Comparison of ENCODE assay signal across 8 mouse cellular contexts in genomic region chr8:120407701-120408240, GRCm38 (mm10).
DNase-seq lines count a peak whose midpoint lies in the region; ATAC-seq and TF ChIP-seq lines count a peak whose summit lies in the region.

No protein-coding gene starts in this region.

- TF ChIP-seq EP300 in lung, postnatal 0 days (IDR thresholded peaks at IDR 0.05), result no peak

- no peak overlapping the region; the same call in 1 of the 2 replicates for H3K4me3 ChIP-seq in G1E (ENCODE audit: low read depth, low read length)
- H3K4me3 ChIP-seq in intestine, postnatal 0 days (ENCODE audit: low read depth, low read length), result no peak overlapping the region
- no peak overlapping the region for H3K4me3 ChIP-seq in lung, postnatal 0 days (ENCODE audit: low read depth, low read length)

- H3K36me3 ChIP-seq in G1E (replicated peaks), result no peaks in the 10 kb centered on the region
- no peaks in the 10 kb centered on the region for H3K36me3 ChIP-seq in intestine, postnatal 0 days (ENCODE audit: control insufficient read depth, insufficient read depth)
- no peaks in the 10 kb centered on the region for H3K36me3 ChIP-seq in lung, postnatal 0 days (ENCODE audit: insufficient read depth, low read length)

- no peak overlapping the region for H3K27ac ChIP-seq in intestine, postnatal 0 days (ENCODE audit: low read depth, low read length)
- no peak overlapping the region for H3K27ac ChIP-seq in lung, postnatal 0 days (ENCODE audit: low read length)

- no peaks in the 10 kb centered on the region for H3K9me3 ChIP-seq in G1E (replicated peaks)
- H3K9me3 ChIP-seq in intestine, postnatal 0 days (ENCODE audit: control insufficient read depth), result no peaks in the 10 kb centered on the region
- no peaks in the 10 kb centered on the region for H3K9me3 ChIP-seq in lung, postnatal 0 days (ENCODE audit: low read length)

- ATAC-seq in G1E (ENCODE audit: extremely low read depth, insufficient number of reproducible peaks, low FRiP score, poor library complexity, severe bottlenecking), result no peak
- ATAC-seq in intestine, postnatal 0 days, result 0 out of 2 replicates have a peak, but pooled peaks have one; percentile 25
- peak; percentile 82 for ATAC-seq in lung, postnatal 0 days
- no peak for ATAC-seq in inflammation-experienced regulatory T-cells, adult 6 months

- H3K27me3 ChIP-seq in G1E (ENCODE audit: insufficient read depth, low read length), result peaks cover 98% of the 10 kb centered on the region
- no peaks in the 10 kb centered on the region for H3K27me3 ChIP-seq in intestine, postnatal 0 days (replicated peaks; ENCODE audit: control insufficient read depth, insufficient read depth, low read length)
- no peaks in the 10 kb centered on the region for H3K27me3 ChIP-seq in lung, postnatal 0 days (replicated peaks; ENCODE audit: insufficient read depth, low read length)

- DNase-seq in G1E (ENCODE audit: low spot score), result peak; percentile 46
- DNase-seq in c-Kit-positive CD71-positive TER-119-positive erythroid progenitor cells, embryonic 14.5 days (ENCODE audit: low spot score), result peak; percentile 53
- peak; percentile 96 for DNase-seq in heart, adult 11 months
- DNase-seq in lung, postnatal 0 days (ENCODE audit: low spot score), result peak; percentile 75
- DNase-seq in spleen, adult 12 weeks (ENCODE audit: low spot score), result peak; percentile 43
- no peak for DNase-seq in ovary, adult 18-20 months (ENCODE audit: low spot score)

- 13% methylated on average over 9 of the region's 9 CpGs for WGBS in intestine, postnatal 0 days
- 13% methylated on average over 9 of the region's 9 CpGs for WGBS in lung, postnatal 0 days

- no peak overlapping the region for H3K4me2 ChIP-seq in intestine, postnatal 0 days (replicated peaks; ENCODE audit: low read depth)
- no peak overlapping the region for H3K4me2 ChIP-seq in lung, postnatal 0 days (replicated peaks; ENCODE audit: low read depth, low read length)

- peak; percentile 12; the same call in 1 of the 2 replicates for TF ChIP-seq CTCF in G1E (IDR thresholded peaks at IDR 0.05; ENCODE audit: low read depth, low read length)
- TF ChIP-seq CTCF in intestine, postnatal 0 days (IDR thresholded peaks at IDR 0.05; ENCODE audit: low read depth), result peak; percentile 89
- peak; percentile 79 for TF ChIP-seq CTCF in lung, postnatal 0 days (IDR thresholded peaks at IDR 0.05)

- H3K9ac ChIP-seq in intestine, postnatal 0 days (ENCODE audit: low read depth, low read length), result no peak overlapping the region
- H3K9ac ChIP-seq in lung, postnatal 0 days (replicated peaks; ENCODE audit: low read depth), result no peak overlapping the region

- H3K4me1 ChIP-seq in G1E (ENCODE audit: insufficient read depth, low read depth, low read length), result peaks cover 8% of the 10 kb centered on the region
- peaks cover 20% of the 10 kb centered on the region for H3K4me1 ChIP-seq in intestine, postnatal 0 days (replicated peaks; ENCODE audit: control insufficient read depth, insufficient read depth, low read length)
- H3K4me1 ChIP-seq in lung, postnatal 0 days (ENCODE audit: insufficient read depth, low read depth, low read length), result peaks cover 5% of the 10 kb centered on the region; the same call in 1 of the 2 replicates

Comparison
In these comparisons a context has a peak if more than half of its experiments do, and no peak if none do; other contexts are left out.
1. ATAC-seq: peak in intestine, postnatal 0 days (single experiment) and lung, postnatal 0 days (single experiment); none in G1E (single experiment) and inflammation-experienced regulatory T-cells, adult 6 months (single experiment).
2. CTCF ChIP-seq: peak in every context shown above with its lines; median percentile 89 in intestine, postnatal 0 days; 79 in lung, postnatal 0 days; 12 in G1E.